Mouse (Mus musculus): Measurements from ENCODE around the gene Lif.

- TF ChIP-seq TAL1 (conservative IDR thresholded peaks at IDR 0.05; ENCODE audit: low read depth, low read length) = no peak
- no peak for TF ChIP-seq GATA1 (IDR thresholded peaks at IDR 0.05; ENCODE audit: borderline replicate concordance, low read length)
- no peak for TF ChIP-seq CTCF (IDR thresholded peaks at IDR 0.05; ENCODE audit: low read depth, low read length)
- no peak for TF ChIP-seq POLR2AphosphoS5 (IDR thresholded peaks at IDR 0.05; ENCODE audit: insufficient replicate concordance, low read depth, low read length)
Measured at GRCm38 (mm10) chr11:4260463-4261187, 3.3 kb downstream of the Lif start.
